8 mouse cellular contexts compared by ENCODE assay signal in the genomic region with DNA sequence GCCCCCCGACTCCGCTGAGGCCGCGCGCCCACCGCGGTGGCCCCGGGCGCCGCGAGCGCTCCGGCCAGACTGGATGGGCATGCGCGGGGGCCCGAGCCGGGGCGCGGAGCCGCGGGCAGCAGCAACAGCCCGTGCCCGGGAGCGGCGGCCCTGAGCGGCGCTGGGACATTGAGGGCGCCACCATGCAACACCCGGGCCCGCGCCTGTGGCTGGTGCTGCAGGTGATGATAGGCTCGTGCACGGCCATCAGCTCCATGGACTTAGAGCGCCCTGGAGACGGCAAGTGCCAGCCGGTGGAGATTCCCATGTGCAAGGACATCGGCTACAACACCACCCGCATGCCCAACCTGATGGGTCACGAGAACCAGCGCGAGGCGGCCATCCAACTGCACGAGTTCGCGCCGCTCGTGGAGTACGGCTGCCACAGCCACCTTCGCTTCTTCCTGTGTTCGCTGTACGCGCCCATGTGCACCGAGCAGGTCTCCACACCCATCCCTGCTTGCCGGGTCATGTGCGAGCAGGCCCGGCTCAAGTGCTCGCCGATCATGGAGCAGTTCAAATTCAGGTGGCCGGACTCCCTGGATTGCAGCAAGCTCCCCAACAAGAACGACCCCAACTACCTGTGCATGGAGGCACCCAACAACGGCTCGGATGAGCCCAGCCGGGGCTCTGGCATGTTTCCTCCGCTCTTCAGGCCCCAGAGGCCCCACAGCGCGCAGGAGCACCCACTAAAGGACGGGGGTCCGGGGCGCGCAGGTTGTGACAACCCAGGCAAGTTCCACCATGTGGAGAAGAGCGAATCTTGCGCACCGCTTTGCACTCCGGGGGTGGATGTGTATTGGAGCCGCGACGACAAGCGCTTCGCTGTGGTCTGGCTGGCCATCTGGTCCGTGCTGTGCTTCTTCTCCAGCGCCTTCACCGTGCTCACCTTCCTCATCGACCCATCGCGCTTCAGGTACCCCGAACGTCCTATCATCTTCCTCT. TPM values are rescaled to one million over a fixed set of nuclear protein-coding genes. Genes with fewer than 3 reads are reported as not detected.
DNase-seq lines count a peak whose midpoint lies in the region; ATAC-seq and TF ChIP-seq lines count a peak whose summit lies in the region.

No protein-coding gene starts in this region.

- H3K4me3 ChIP-seq in kidney, adult 2 months (ENCODE audit: insufficient read depth, low read depth, low read length): peak overlapping the region; percentile 43; the same call in 1 of the 2 replicates
- peak overlapping the region; percentile 78 for H3K4me3 ChIP-seq in embryonic facial prominence, embryonic 14.5 days (ENCODE audit: low read depth, low read length)
- peak overlapping the region; percentile 67 for H3K4me3 ChIP-seq in kidney, postnatal 0 days (replicated peaks; ENCODE audit: low read depth, low read length)

- peak overlapping the region; percentile 83 for H3K9ac ChIP-seq in embryonic facial prominence, embryonic 14.5 days (ENCODE audit: low read depth, low read length)
- H3K9ac ChIP-seq in kidney, postnatal 0 days (ENCODE audit: low read depth, low read length): peak overlapping the region; percentile 61

- peaks cover 1% of the 10 kb centered on the region; the same call in 1 of the 2 replicates for H3K27me3 ChIP-seq in kidney, adult 2 months (replicated peaks; ENCODE audit: control insufficient read depth, insufficient read depth, low read length)
- peaks cover 25% of the 10 kb centered on the region for H3K27me3 ChIP-seq in embryonic facial prominence, embryonic 14.5 days (replicated peaks; ENCODE audit: control insufficient read depth, insufficient read depth, low read length)
- H3K27me3 ChIP-seq in kidney, postnatal 0 days (ENCODE audit: insufficient read depth, low read length): peaks cover 53% of the 10 kb centered on the region

- no peaks in the 10 kb centered on the region for H3K4me1 ChIP-seq in kidney, adult 2 months (ENCODE audit: control insufficient read depth, insufficient read depth, low read length)
- H3K4me1 ChIP-seq in embryonic facial prominence, embryonic 14.5 days (ENCODE audit: control insufficient read depth, insufficient read depth, low read length): peaks cover 26% of the 10 kb centered on the region
- H3K4me1 ChIP-seq in kidney, postnatal 0 days (replicated peaks; ENCODE audit: insufficient read depth, low read length): peaks cover 15% of the 10 kb centered on the region; the same call in 1 of the 2 replicates

- peak; percentile 48; the same call in 1 of the 2 replicates for ATAC-seq in embryonic facial prominence, embryonic 14.5 days (ENCODE audit: low read depth)
- peak; percentile 44 for ATAC-seq in kidney, postnatal 0 days (replicated peaks; ENCODE audit: low FRiP score, low read depth)

- H3K4me2 ChIP-seq in embryonic facial prominence, embryonic 14.5 days (ENCODE audit: low read depth, low read length): peak overlapping the region; percentile 93
- peak overlapping the region; percentile 97 for H3K4me2 ChIP-seq in kidney, postnatal 0 days (ENCODE audit: low read length)

- 2% methylated on average over 87 of the region's 87 CpGs for WGBS in kidney, adult 2 months
- under 1% methylated on average over 53 of the region's 87 CpGs for WGBS in embryonic facial prominence, embryonic 14.5 days
- under 1% methylated on average over 77 of the region's 87 CpGs for WGBS in kidney, postnatal 0 days

- no peak for TF ChIP-seq CTCF in kidney, adult 2 months (conservative IDR thresholded peaks at IDR 0.05; ENCODE audit: insufficient read depth, insufficient read length, low read depth, low read length)
- TF ChIP-seq CTCF in kidney, postnatal 0 days (IDR thresholded peaks at IDR 0.05; ENCODE audit: low read depth): no peak

- no peaks in the 10 kb centered on the region for H3K9me3 ChIP-seq in embryonic facial prominence, embryonic 14.5 days (ENCODE audit: control insufficient read depth, low read length)
- H3K9me3 ChIP-seq in kidney, postnatal 0 days (replicated peaks; ENCODE audit: low read length): no peaks in the 10 kb centered on the region

- DNase-seq in kidney, adult 2 months: peak; percentile 2
- DNase-seq in kidney, adult 9 months: no peak
- peak; percentile 20 for DNase-seq in Muller cell, postnatal 12 days (ENCODE audit: inconsistent ontology term)
- DNase-seq in embryonic facial prominence, embryonic 14.5 days (ENCODE audit: low spot score): no peak
- no peak for DNase-seq in kidney, postnatal 0 days (ENCODE audit: low spot score)
- DNase-seq in neural tube, embryonic 10.5 days (ENCODE audit: extremely low spot score, low spot score): peak; percentile 83
- no peak for DNase-seq in layer of hippocampus, postnatal 14 days (ENCODE audit: low spot score in 2 of 2)
- no peak for DNase-seq in gastrocnemius, adult 8-10 months (ENCODE audit: low spot score in 2 of 2)

- no peak overlapping the region for H3K27ac ChIP-seq in kidney, adult 2 months (ENCODE audit: insufficient read depth, low read depth, low read length)
- H3K27ac ChIP-seq in embryonic facial prominence, embryonic 14.5 days (replicated peaks; ENCODE audit: low read depth, low read length): peak overlapping the region; percentile 89
- no peak overlapping the region for H3K27ac ChIP-seq in kidney, postnatal 0 days

- TF ChIP-seq POLR2A in kidney, adult 2 months (IDR thresholded peaks at IDR 0.05; ENCODE audit: low read depth, low read length): no peak

- H3K36me3 ChIP-seq in kidney, adult 2 months (ENCODE audit: control insufficient read depth, insufficient read depth, low read length): no peaks in the 10 kb centered on the region
- no peaks in the 10 kb centered on the region for H3K36me3 ChIP-seq in embryonic facial prominence, embryonic 14.5 days (ENCODE audit: control insufficient read depth, insufficient read depth, low read length)
- H3K36me3 ChIP-seq in kidney, postnatal 0 days (ENCODE audit: insufficient read depth, low read length): no peaks in the 10 kb centered on the region

RNA-seq across cellular contexts. Expression of gene Fzd10, which starts 0.7 kb away (rescaled TPM):
- 0.19 and 0.20 TPM in 2 replicates for polyA plus RNA-seq in kidney, adult 2 months (2012; rRNA removed)
- polyA plus RNA-seq in embryonic facial prominence, embryonic 14.5 days (2014; fragmentation: Nextera tagmentation; extraction: Ambion mirVana): 4.7 and 7.6 TPM in 2 replicates
- 4.4 and 4.5 TPM in 2 replicates for polyA plus RNA-seq in kidney, postnatal 0 days (2015; fragmentation: Nextera tagmentation; extraction: Ambion mirVana)
- total RNA-seq in layer of hippocampus, postnatal 14 days (2021): 1 to 10 TPM; 1.5 to 2.9 TPM
- total RNA-seq in gastrocnemius, adult 8-10 months (2022): 1 to 10 TPM in 2 of 4 experiments, under 1 TPM in 2; 0.77 to 1.1 (median 0.99) TPM

Comparison
In these comparisons a context has a peak if more than half of its experiments do, and no peak if none do; other contexts are left out.
1. DNase-seq: peak in kidney, adult 2 months (single experiment), Muller cell, postnatal 12 days (single experiment) and neural tube, embryonic 10.5 days (single experiment); none in kidney, adult 9 months (single experiment), embryonic facial prominence, embryonic 14.5 days (single experiment), kidney, postnatal 0 days (single experiment), layer of hippocampus, postnatal 14 days (0 of 2) and gastrocnemius, adult 8-10 months (0 of 2).
2. Peak in every context shown above with its lines, with median percentiles within 50 percentile points of each other: H3K4me3 ChIP-seq.